Mouse (Mus musculus) hindbrain, embryonic 11.5 days (tissue): ENCODE results near the gene Ush1c. TPM values are rescaled to one million over a fixed set of nuclear protein-coding genes. Genes with fewer than 3 reads are reported as not detected.

Experiments
- ATAC-seq: fragments of 200-750 bp; cut with Nextera tagmentation; 2 replicates; pipeline ENCODE4 v1.8.0; 2017; ENCODE audit warnings: mild to moderate bottlenecking, moderate TSS enrichment, moderate library complexity; ENCODE audit not compliant: low FRiP score
- DNase-seq: peaks from one replicate; pipeline ENCODE4 v3.0.0-alpha.2; 2015; ENCODE audit warnings: low spot score
- H3K27ac ChIP-seq: fragments of 300-500 bp; sonication (generic); 2 replicates; pipeline ENCODE4 v1.5.1; 2014; ENCODE audit warnings: mild to moderate bottlenecking, low read depth, low read length
- H3K27me3 ChIP-seq: fragments of 300-500 bp; sonication (generic); 2 replicates; pipeline ENCODE4 v1.6.1; 2014; ENCODE audit warnings: mild to moderate bottlenecking, low read length, moderate library complexity, mixed read lengths; ENCODE audit not compliant: control insufficient read depth, insufficient read depth
- H3K36me3 ChIP-seq: fragments of 300-500 bp; sonication (generic); 2 replicates; pipeline ENCODE4 v1.6.1; 2014; ENCODE audit warnings: mild to moderate bottlenecking, low read length, moderate library complexity, mixed read lengths; ENCODE audit not compliant: control insufficient read depth, insufficient read depth
- H3K4me1 ChIP-seq: fragments of 300-500 bp; sonication (generic); replicated peaks from 2 replicates; pipeline ENCODE4 v1.6.1; 2014; ENCODE audit warnings: low read length, mixed read lengths; ENCODE audit not compliant: control insufficient read depth, insufficient read depth
- H3K4me2 ChIP-seq: fragments of 300-500 bp; sonication (generic); replicated peaks from 2 replicates; pipeline ENCODE4 v1.6.1; 2014; ENCODE audit warnings: mild to moderate bottlenecking, low read depth, low read length
- H3K4me3 ChIP-seq: fragments of 300-500 bp; sonication (generic); 2 replicates; pipeline ENCODE4 v1.5.1; 2014; ENCODE audit warnings: low read depth, low read length
- H3K9ac ChIP-seq: fragments of 300-500 bp; sonication (generic); 2 replicates; pipeline ENCODE4 v1.6.1; 2014; ENCODE audit warnings: low read depth, low read length
- H3K9me3 ChIP-seq: fragments of 300-500 bp; sonication (generic); 2 replicates; pipeline ENCODE4 v1.6.1; 2016; ENCODE audit warnings: low read length; ENCODE audit not compliant: control insufficient read depth
- WGBS: fragments of 180-500 bp; shearing (Covaris S2); extraction: QIAGEN DNeasy Blood & Tissue Kit; methylation state at CpG from one replicate; pipeline ENCODE4 v1.1.7; 2014; 5-methylcytosine and 5-hydroxymethylcytosine counted together
- polyA plus RNA-seq: library from polyadenylated mRNA; unstranded; fragments of >200 nt; fragmentation: Nextera tagmentation; extraction: Ambion mirVana; gene quantifications from 2 replicates; pipeline ENCODE4 v1.2.1, GENCODE M21; 2014

The Ush1c gene
- 3.0 and 3.4 TPM in 2 replicates for polyA plus RNA-seq

DNA sequence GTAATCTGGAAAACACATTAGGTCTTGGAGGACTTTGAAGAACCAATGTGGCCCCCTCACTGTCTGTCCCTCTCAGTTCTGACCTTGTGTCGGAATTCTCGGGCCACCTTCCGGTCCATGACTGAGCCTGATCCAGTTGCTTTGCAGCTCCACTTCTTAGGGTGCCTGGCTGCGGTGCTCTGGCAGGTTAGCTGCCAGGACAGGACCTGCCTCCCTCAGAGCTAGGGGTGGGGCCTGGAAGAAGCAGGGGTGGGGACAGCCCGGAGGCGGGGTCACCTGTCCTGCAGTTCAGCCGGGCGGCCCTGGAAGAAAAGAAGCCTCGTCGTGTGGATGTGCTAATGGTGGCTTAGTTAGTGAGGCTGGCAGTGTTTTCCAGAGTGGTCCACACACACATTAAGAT, at the start of gene Ush1c:
TSS of gene Ush1c (minus strand) at position 158 of the 400 bp plus-strand sequence.
- Histone ChIP-seq H3K4me2 (no peak within 1 kb of the TSS), H3K36me3 (no peaks in the 10 kb centered on the region), H3K27ac (no peak within 1 kb of the TSS), H3K4me1 (peaks cover 6% of the 10 kb centered on the region), H3K27me3 (no peaks in the 10 kb centered on the region), H3K9ac (no peak within 1 kb of the TSS), H3K9me3 (no peaks in the 10 kb centered on the region), H3K4me3 (no peak within 1 kb of the TSS)
- DNase-seq (no peak), ATAC-seq (no peak)
- 21% methylated on average over 10 of the region's 10 CpGs for WGBS

DNA sequence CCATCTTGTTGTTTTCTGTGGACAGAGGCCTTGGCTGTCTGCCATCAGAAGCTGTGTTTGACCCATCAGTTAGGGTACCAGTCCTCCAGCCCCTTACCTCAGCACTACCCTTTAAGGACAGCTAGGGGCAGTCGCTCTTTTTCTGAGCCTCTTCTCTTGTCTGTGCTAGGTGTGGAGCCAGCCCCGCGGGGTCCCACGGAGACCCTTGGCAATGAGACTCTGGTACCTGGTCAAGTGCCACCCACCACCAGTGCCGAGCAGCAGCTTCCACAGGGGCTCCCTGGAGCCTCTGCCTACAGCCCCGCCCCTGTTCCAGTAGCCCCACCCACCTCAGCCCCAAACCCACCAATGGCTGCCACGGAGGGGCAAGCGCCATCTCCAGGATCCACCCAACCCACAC, 48.7 kb upstream of the Ush1c start:
- no peaks in the 10 kb centered on the region for H3K9me3 ChIP-seq
- 37% methylated on average over 8 of the region's 8 CpGs for WGBS
- no peaks in the 10 kb centered on the region for H3K4me1 ChIP-seq
- no peak for DNase-seq
- no peak overlapping the region for H3K27ac ChIP-seq
- H3K36me3 ChIP-seq = no peaks in the 10 kb centered on the region
- no peak overlapping the region for H3K4me2 ChIP-seq
- no peaks in the 10 kb centered on the region for H3K27me3 ChIP-seq
- ATAC-seq = no peak
- H3K4me3 ChIP-seq = no peak overlapping the region
- H3K9ac ChIP-seq = no peak overlapping the region

DNA sequence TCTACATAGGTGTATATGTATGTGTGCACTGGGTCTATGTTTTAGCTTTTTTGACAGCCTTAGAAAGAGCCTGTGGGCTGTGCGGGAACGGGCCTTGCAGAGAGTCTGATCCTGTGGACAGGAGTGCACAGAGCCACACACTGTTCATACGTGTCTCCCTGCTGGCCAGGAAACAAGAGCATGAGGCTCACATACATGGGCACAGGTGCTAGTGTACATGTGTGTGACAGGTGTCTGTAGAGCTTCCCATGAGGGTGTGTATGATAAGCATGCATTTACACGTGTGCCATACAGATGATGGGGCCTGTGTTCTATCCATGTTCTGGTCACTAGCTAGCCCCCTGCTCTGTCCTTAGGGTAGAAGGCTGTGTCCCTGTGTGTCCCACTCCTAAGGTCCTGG, 48.1 kb upstream of the Ush1c start:
- no peak overlapping the region for H3K4me2 ChIP-seq
- no peak overlapping the region for H3K4me3 ChIP-seq
- H3K4me1 ChIP-seq = no peaks in the 10 kb centered on the region
- no peak overlapping the region for H3K9ac ChIP-seq
- DNase-seq = no peak
- no peaks in the 10 kb centered on the region for H3K36me3 ChIP-seq
- WGBS = 89% methylated on average over 4 of the region's 4 CpGs
- H3K27me3 ChIP-seq = no peaks in the 10 kb centered on the region
- no peak for ATAC-seq
- no peak overlapping the region for H3K27ac ChIP-seq
- no peaks in the 10 kb centered on the region for H3K9me3 ChIP-seq

DNA sequence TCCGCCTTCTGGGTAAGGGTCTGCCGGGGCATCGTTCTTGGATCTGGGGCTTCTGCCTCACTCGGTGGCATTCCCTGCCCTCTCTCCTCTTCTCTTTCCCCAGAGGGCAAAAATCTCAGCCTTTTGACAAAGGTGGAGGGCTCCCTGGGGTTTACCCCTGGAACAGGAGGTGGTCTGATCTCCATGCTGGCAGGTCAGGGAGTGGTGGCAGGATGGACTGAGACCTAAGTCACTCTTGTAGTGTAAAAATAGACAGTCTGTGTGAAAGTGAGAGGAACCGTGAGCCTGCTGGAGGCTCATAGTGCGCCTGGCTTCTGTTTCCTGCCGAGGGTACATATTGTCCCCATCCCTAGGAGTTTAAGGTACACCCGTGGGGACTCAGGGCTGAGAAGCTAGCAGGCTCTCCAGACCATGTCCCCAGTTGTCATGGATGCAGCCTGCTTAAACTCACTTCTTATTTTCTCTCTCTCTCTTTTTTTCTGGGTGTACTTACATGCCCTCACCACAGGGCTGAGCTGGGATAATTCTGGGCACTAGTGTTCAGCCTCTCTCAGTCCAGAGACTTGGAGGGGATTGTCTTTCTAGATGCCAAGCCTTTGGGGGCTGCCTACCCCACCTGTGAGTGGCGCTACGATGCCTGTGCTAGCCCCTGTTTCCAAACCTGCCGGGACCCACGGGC, 47.0 kb upstream of the Ush1c start:
- whole genome bisulfite sequencing = 92% methylated on average over 12 of the region's 12 CpGs
- H3K4me2 ChIP-seq = no peak overlapping the region
- no peak overlapping the region for H3K27ac ChIP-seq
- no peaks in the 10 kb centered on the region for H3K27me3 ChIP-seq
- no peak overlapping the region for H3K9ac ChIP-seq
- DNase-seq = no peak
- no peaks in the 10 kb centered on the region for H3K4me1 ChIP-seq
- H3K4me3 ChIP-seq = no peak overlapping the region
- H3K36me3 ChIP-seq = no peaks in the 10 kb centered on the region
- no peaks in the 10 kb centered on the region for H3K9me3 ChIP-seq
- no peak for ATAC-seq

DNA sequence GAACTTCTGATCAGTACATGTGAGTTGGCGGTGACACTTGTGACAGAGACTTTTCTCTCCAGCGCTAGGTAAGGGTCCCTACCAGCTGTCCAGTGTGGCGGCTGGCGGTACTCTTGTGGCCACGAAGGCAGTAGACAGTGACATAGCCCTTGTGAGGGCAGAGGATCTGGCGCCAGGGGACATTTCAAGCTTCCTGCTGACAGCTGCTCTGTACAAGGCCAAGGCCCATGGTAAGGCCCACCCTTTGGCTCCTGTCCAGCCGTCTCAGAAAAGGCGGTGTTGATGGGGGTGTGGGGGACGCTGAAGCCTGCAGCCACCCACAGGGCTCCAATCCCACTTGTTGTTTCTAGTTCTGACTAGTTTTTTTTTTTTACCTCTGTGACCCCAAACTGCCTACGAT, 45.4 kb upstream of the Ush1c start:
- 78% methylated on average over 10 of the region's 10 CpGs for WGBS
- no peaks in the 10 kb centered on the region for H3K27me3 ChIP-seq
- no peak overlapping the region for H3K27ac ChIP-seq
- no peaks in the 10 kb centered on the region for H3K9me3 ChIP-seq
- H3K4me2 ChIP-seq = no peak overlapping the region
- H3K9ac ChIP-seq = no peak overlapping the region
- ATAC-seq = no peak
- DNase-seq = no peak
- no peak overlapping the region for H3K4me3 ChIP-seq
- H3K36me3 ChIP-seq = no peaks in the 10 kb centered on the region
- H3K4me1 ChIP-seq = no peaks in the 10 kb centered on the region

DNA sequence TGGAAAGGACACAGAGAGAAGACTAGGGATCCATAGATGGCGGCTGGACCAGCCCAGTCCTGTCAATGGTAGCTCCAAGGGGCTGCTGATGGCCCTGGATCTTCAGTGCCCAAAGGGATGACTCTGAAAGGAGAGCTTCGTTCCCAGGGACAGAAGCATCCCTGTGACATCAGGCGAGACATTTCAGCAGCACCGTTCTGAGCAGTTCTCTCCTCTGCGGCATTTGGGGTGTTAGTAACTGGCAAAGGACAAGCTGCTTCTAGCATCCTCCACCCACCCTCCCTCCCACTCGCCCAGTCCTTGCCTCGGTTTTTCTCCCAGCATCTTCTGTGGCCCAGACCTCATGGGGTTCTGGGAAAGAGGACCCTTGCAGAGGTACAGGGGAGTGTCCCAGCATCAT, 44.0 kb upstream of the Ush1c start:
- no peak overlapping the region for H3K4me2 ChIP-seq
- no peaks in the 10 kb centered on the region for H3K27me3 ChIP-seq

DNA sequence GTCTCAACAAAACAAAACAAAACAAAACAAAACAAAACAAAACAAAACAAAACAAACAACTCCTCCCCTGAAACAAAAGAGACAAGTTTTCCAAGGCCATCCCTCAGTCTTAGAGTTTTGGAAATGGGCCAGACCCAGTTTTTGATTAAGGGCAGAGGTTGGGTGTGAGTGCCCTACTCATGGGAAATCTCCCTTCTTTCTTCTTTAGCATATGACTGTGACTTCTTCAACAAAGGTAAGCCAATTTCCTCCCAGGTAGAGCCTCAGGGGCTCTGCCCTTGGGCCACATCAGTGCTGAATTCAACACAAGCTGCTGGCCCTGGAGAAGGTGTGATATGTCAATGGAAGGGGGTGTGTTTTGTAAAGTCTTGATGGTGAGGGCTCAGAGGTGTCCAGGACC, 42.6 kb upstream of the Ush1c start:
- ATAC-seq = no peak
- no peak for DNase-seq
- H3K27ac ChIP-seq = no peak overlapping the region
- no peaks in the 10 kb centered on the region for H3K4me1 ChIP-seq
- no peak overlapping the region for H3K4me3 ChIP-seq
- H3K9me3 ChIP-seq = no peaks in the 10 kb centered on the region
- H3K9ac ChIP-seq = no peak overlapping the region
- H3K4me2 ChIP-seq = no peak overlapping the region
- H3K27me3 ChIP-seq = no peaks in the 10 kb centered on the region
- no peaks in the 10 kb centered on the region for H3K36me3 ChIP-seq

More for the DNA sequence above, 44.0 kb upstream of the Ush1c start:
- no peak for ATAC-seq
- no peak for DNase-seq
- WGBS = 70% methylated on average over 7 of the region's 7 CpGs
- H3K27ac ChIP-seq = no peak overlapping the region
- no peak overlapping the region for H3K4me3 ChIP-seq
- H3K9ac ChIP-seq = no peak overlapping the region
- no peaks in the 10 kb centered on the region for H3K4me1 ChIP-seq
- H3K9me3 ChIP-seq = no peaks in the 10 kb centered on the region
- H3K36me3 ChIP-seq = no peaks in the 10 kb centered on the region

DNA sequence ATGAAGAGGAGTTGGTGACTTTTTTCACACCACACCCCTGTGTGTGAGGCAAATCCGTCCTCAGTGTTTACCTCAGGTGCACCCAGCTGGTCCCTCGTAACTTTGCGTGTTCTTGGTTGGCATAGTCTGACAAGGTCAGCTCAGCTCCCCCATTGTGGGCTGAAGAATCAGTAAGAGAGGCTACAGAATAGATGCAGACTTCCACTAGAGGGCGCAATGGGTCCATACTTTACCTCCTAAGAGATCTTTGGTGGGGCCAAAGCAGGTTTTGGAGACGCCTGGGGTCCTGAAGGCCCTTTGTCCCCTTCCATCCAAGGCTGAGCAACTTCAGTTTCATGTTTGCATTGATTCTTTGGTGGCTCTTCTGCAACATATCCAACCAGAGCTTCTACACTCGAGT, 41.6 kb upstream of the Ush1c start:
- Histone ChIP-seq H3K9ac (no peak overlapping the region), H3K27me3 (no peaks in the 10 kb centered on the region), H3K4me3 (no peak overlapping the region), H3K9me3 (no peaks in the 10 kb centered on the region), H3K4me1 (no peaks in the 10 kb centered on the region), H3K36me3 (no peaks in the 10 kb centered on the region), H3K4me2 (no peak overlapping the region), H3K27ac (no peak overlapping the region)
- 19% methylated on average over 6 of the region's 6 CpGs for WGBS
- ATAC-seq (peak; percentile 25; the same call in 1 of the 2 replicates), DNase-seq (peak; percentile 85)

DNA sequence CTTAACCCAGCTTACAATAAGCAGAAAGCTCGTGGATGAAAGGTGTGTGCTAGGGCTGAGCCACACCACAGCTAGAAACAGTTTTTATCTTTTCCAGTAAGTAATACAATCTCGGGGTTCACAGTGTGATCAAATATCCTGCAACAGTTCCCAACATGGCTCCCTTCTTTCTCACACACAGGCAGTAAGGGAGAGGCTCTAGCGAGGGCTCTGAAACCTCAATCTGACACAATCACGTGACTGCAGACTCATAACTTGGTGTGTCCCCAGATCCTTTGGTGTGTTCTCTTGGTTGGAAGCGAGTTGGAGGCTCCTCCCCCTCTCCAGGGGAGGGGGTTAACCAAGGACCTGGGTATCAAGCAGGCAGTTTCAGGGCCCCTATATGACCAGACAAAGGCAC, 37.9 kb upstream of the Ush1c start:
- 67% methylated on average over 5 of the region's 5 CpGs for WGBS
- Histone ChIP-seq H3K4me1 (no peaks in the 10 kb centered on the region), H3K4me2 (no peak overlapping the region), H3K27ac (no peak overlapping the region), H3K27me3 (no peaks in the 10 kb centered on the region), H3K4me3 (no peak overlapping the region), H3K36me3 (no peaks in the 10 kb centered on the region), H3K9me3 (no peaks in the 10 kb centered on the region), H3K9ac (no peak overlapping the region)
- ATAC-seq = no peak
- no peak for DNase-seq
